Mouse (Mus musculus) cerebellum, adult 2 months (tissue): ENCODE results near the gene Ccdc3. TPM values are rescaled to one million over a fixed set of nuclear protein-coding genes. Genes with fewer than 3 reads are reported as not detected.

ENCODE experiments used
- DNase-seq, 2 experiments: peaks; one replicate each; pipeline ENCODE4 v3.0.0; 2021
- H3K27ac ChIP-seq: fragments of 200-500 bp; 2 replicates; pipeline ENCODE4 v1.5.1; 2012; ENCODE audit warnings: low read length, control low read depth, inconsistent platforms; ENCODE audit not compliant: insufficient read depth
- H3K27me3 ChIP-seq: fragments of 200-500 bp; 2 replicates; pipeline ENCODE4 v1.6.1; 2012; ENCODE audit warnings: inconsistent platforms, mild to moderate bottlenecking, low read length, moderate library complexity; ENCODE audit not compliant: control insufficient read depth, insufficient read depth
- H3K4me1 ChIP-seq: fragments of 200-500 bp; 2 replicates; pipeline ENCODE4 v1.6.1; 2011; ENCODE audit warnings: low read length; ENCODE audit not compliant: control insufficient read depth, insufficient read depth
- H3K4me3 ChIP-seq: fragments of 200-500 bp; replicated peaks from 2 replicates; pipeline ENCODE3; 2011; ENCODE audit warnings: mild to moderate bottlenecking, low read depth, low read length, control low read depth; ENCODE audit not compliant: insufficient read depth
- CTCF ChIP-seq: fragments of 200-500 bp; IDR thresholded peaks from 2 replicates; pipeline ENCODE4 v1.5.1; 2011; ENCODE audit warnings: low read depth, mild to moderate bottlenecking, control low read depth, low read length, moderate library complexity, borderline replicate concordance; ENCODE audit not compliant: insufficient read depth
- POLR2A ChIP-seq: fragments of 200-500 bp; IDR thresholded peaks from 2 replicates; pipeline ENCODE4 v1.6.1; 2011; ENCODE audit warnings: low read length, control low read depth, borderline replicate concordance; ENCODE audit not compliant: insufficient read depth
- WGBS: fragments of 180-500 bp; shearing (Covaris S2); methylation state at CpG from one replicate; pipeline ENCODE4 v1.1.7; 2018; 5-methylcytosine and 5-hydroxymethylcytosine counted together
- polyA plus RNA-seq: library from polyadenylated mRNA; depleted of rRNA; stranded (reverse); fragments of >200 nt; gene quantifications from 2 replicates; pipeline ENCODE4 v1.2.3, GENCODE M21; 2012

Gene Ccdc3
- polyA plus RNA-seq, 1 experiment = 4.4 TPM

DNA sequence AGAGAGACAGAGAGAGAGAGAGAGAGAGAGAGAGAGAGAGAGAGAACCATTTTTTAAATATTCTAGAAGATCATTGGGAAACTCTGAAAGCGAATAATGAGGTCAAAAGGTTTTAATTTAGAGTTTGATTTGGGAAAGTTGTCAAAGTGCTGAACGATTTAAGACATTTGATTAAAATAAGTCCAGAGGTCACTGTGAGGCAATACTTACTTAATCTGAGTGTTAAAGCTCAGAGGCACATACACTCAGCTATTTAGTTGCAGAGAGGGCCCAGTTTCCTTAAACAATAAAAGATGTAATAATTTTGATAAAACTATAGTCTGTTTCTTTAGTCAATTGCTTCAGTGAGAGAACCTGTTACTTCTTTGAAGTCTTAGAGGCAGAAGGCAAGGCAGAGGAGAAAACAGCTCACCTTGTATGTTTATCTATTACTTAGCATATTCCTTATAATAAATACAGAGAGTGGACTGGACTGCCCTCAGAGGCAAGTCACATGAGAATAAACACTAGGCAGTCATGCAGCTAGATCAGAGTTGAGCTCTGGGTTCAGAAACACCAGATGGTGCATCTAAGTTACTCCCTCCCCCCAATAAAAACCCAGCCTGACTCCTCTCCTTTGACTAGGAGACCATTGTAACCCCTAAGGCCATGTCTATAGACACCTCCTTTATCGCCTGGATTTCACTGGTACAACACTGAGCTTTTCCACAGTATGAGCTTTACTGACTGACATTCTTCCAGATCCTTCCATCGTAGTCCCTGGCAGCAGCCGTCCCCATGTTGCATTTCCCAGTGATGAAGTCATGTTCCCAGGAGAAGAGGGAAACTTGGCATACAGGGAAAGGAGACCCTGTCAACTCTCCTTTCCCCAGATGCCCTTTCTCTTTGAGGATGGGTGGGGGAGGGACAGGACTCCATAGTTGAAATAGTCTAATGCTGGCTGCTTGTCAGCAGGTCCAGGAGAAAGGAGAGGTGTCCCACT is 44.2 kb downstream of the Ccdc3 start:
- Histone ChIP-seq H3K4me3 (no peak overlapping the region), H3K27ac (no peak overlapping the region), H3K27me3 (no peaks in the 10 kb centered on the region; the same call in 1 of the 2 replicates), H3K4me1 (no peaks in the 10 kb centered on the region)
- 54% methylated on average over 5 of the region's 5 CpGs for WGBS
- no peak for DNase-seq
- no peak for TF ChIP-seq CTCF
- no peak for TF ChIP-seq POLR2A

DNA sequence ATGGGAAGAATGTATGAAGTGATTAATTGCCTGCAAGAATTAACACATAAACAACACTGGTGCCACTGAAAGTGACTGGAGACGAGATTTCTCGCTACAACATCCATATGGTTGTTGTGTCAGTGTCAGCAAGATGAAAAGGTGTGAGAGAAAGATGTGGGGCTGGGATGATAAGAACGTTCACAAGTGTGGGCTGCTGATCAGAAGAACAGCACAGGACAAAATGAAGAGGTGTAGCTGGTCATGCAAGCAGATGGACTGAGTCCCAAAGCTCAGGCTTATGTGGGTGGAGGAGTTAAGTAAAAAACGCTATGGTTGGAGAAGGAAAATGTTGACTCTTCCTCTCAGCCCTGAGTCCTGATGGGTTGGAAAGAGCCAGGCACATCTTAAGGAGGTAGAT is 46.6 kb downstream of the Ccdc3 start:
- WGBS = 86% methylated on average over 4 of the region's 4 CpGs
- TF ChIP-seq CTCF (no peak), POLR2A (no peak)
- no peak overlapping the region for H3K27ac ChIP-seq
- H3K4me3 ChIP-seq = no peak overlapping the region
- no peaks in the 10 kb centered on the region; the same call in 1 of the 2 replicates for H3K27me3 ChIP-seq
- H3K4me1 ChIP-seq = no peaks in the 10 kb centered on the region
- DNase-seq = no peak

DNA sequence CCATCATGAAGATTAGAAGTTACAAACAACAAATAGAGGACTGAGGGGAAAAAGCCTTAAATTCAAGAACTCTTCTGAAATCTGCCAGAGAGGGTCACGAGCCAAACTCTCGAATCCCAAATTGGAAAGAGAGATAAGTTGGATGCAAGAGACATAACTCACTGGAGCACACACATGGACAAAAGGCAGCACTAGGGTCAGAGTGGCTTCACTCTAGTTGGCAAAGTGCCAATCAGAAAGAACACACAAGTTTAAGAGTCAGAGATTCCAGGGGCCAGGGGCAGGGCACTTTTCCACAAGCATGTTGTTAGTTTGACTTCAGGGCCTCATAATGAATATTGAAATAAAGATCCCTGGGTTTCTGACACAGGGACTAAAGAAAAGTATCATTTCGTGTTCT is 48.1 kb downstream of the Ccdc3 start:
- 81% methylated on average over 3 of the region's 3 CpGs for WGBS
- Histone ChIP-seq H3K27ac (no peak overlapping the region), H3K27me3 (no peaks in the 10 kb centered on the region; the same call in 1 of the 2 replicates), H3K4me1 (no peaks in the 10 kb centered on the region), H3K4me3 (no peak overlapping the region)
- DNase-seq = no peak
- TF ChIP-seq CTCF (no peak), POLR2A (no peak)

DNA sequence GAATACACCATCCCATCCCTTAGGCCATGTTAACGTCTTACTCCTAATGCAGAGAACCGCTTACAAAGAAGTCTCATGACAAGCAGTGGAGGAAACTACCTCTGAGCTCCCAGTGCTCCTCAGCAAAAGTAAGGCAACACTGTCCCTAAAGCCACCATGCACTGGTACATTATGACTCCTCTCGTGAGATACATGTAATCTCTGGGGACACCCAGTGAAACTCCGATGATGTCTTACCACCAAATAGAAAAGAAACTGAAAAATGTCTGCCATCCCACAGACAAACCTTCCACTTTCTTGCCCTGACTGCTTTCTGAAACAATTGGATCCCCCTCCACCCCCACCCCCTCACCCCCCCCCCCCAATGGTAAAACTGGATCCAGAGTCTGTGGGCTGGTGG is 54.6 kb downstream of the Ccdc3 start:
- Histone ChIP-seq H3K27me3 (no peaks in the 10 kb centered on the region), H3K4me1 (no peaks in the 10 kb centered on the region), H3K4me3 (no peak overlapping the region), H3K27ac (no peak overlapping the region)
- 88% methylated on average over 4 of the region's 4 CpGs for WGBS
- TF ChIP-seq POLR2A (no peak), CTCF (no peak)
- no peak for DNase-seq

- TF ChIP-seq POLR2A = no peak
- no peak for TF ChIP-seq CTCF
- DNase-seq = no peak
- 94% methylated on average over 4 of the region's 4 CpGs for WGBS
- H3K4me3 ChIP-seq = no peak overlapping the region
- H3K27ac ChIP-seq = no peak overlapping the region
- no peaks in the 10 kb centered on the region for H3K4me1 ChIP-seq
- no peaks in the 10 kb centered on the region for H3K27me3 ChIP-seq
These were observed 55.5 kb downstream of the Ccdc3 start for GRCm38 (mm10) chr2:5193071-5193470.

GRCm38 (mm10) chr2:5194701-5195215 is 57.2 kb downstream of the Ccdc3 start:
- Histone ChIP-seq H3K27ac (no peak overlapping the region), H3K4me1 (peaks cover 1% of the 10 kb centered on the region; the same call in 1 of the 2 replicates), H3K27me3 (no peaks in the 10 kb centered on the region), H3K4me3 (no peak overlapping the region)
- DNase-seq = no peak
- 50% methylated on average over 6 of the region's 6 CpGs for WGBS
- TF ChIP-seq POLR2A (no peak), CTCF (no peak)

DNA sequence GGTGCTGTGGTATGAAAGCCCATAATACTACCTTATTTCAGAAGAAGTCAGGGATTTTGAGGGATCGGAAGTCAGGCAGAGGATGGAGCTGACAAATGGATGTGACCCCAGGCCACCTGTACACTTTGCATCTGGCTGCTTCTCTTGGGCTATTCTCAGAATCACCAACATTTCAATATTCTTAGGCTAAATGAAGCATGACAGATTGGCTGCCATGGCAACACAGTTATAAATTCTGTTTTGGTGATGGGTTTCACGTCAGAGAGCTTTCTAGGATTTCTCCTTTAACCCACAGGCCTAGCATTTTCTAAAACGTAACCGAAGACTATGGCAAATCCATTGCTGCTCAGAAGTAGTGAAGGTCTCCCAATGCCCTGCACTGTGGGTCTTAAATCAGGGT is 59.9 kb downstream of the Ccdc3 start:
- Histone ChIP-seq H3K4me3 (no peak overlapping the region), H3K27me3 (no peaks in the 10 kb centered on the region), H3K4me1 (peaks cover 4% of the 10 kb centered on the region; the same call in 1 of the 2 replicates), H3K27ac (no peak overlapping the region)
- TF ChIP-seq CTCF (no peak), POLR2A (no peak)
- 91% methylated on average over 4 of the region's 4 CpGs for WGBS
- no peak for DNase-seq

- H3K4me3 ChIP-seq = no peak overlapping the region
- H3K4me1 ChIP-seq = peaks cover 4% of the 10 kb centered on the region; the same call in 1 of the 2 replicates
- TF ChIP-seq POLR2A (no peak), CTCF (no peak)
- H3K27ac ChIP-seq = no peak overlapping the region
- WGBS = 58% methylated on average over 17 of the region's 17 CpGs
- no peaks in the 10 kb centered on the region for H3K27me3 ChIP-seq
- no peak for DNase-seq
These were observed 61.7 kb downstream of the Ccdc3 start for GRCm38 (mm10) chr2:5199289-5199688.
